Mouse (Mus musculus) forebrain, embryonic 11.5 days (tissue): ENCODE measurements around the gene Arid1b. TPM values are rescaled to one million over a fixed set of nuclear protein-coding genes. Genes with fewer than 3 reads are reported as not detected.
A peak's percentile ranks its signal among the peaks of the same experiment; 100 is the strongest.

Experiments used
- ATAC-seq: fragments of 200-750 bp; cut with Nextera tagmentation; replicated peaks from 2 replicates; pipeline ENCODE4 v1.8.0; 2017; ENCODE audit warnings: moderate TSS enrichment; ENCODE audit not compliant: low FRiP score
- DNase-seq: peaks from one replicate; pipeline ENCODE4 v3.0.0-alpha.2; 2017; ENCODE audit warnings: low spot score
- H3K27ac ChIP-seq: fragments of 300-500 bp; sonication (generic); 2 replicates; pipeline ENCODE4 v1.5.1; 2014; ENCODE audit warnings: low read depth, low read length
- H3K27me3 ChIP-seq: fragments of 300-500 bp; sonication (generic); 2 replicates; pipeline ENCODE4 v1.6.1; 2014; ENCODE audit warnings: mild to moderate bottlenecking, low read length, mixed read lengths; ENCODE audit not compliant: control insufficient read depth, insufficient read depth
- H3K36me3 ChIP-seq: fragments of 300-500 bp; sonication (generic); 2 replicates; pipeline ENCODE4 v1.6.1; 2014; ENCODE audit warnings: mild to moderate bottlenecking, low read length, moderate library complexity, mixed read lengths; ENCODE audit not compliant: control insufficient read depth, insufficient read depth
- H3K4me1 ChIP-seq: fragments of 300-500 bp; sonication (generic); replicated peaks from 2 replicates; pipeline ENCODE4 v1.6.1; 2014; ENCODE audit warnings: low read length, mixed read lengths; ENCODE audit not compliant: control insufficient read depth, insufficient read depth
- H3K4me2 ChIP-seq: fragments of 300-500 bp; sonication (generic); 2 replicates; pipeline ENCODE4 v1.6.1; 2014; ENCODE audit warnings: low read depth, mild to moderate bottlenecking, low read length, moderate library complexity, mixed read lengths; ENCODE audit not compliant: severe bottlenecking
- H3K4me3 ChIP-seq: fragments of 300-500 bp; sonication (generic); 2 replicates; pipeline ENCODE4 v1.5.1; 2014; ENCODE audit warnings: low read depth, low read length
- H3K9ac ChIP-seq: fragments of 300-500 bp; sonication (generic); 2 replicates; pipeline ENCODE4 v1.6.1; 2014; ENCODE audit warnings: low read length
- H3K9me3 ChIP-seq: fragments of 300-500 bp; sonication (generic); 2 replicates; pipeline ENCODE4 v1.6.1; 2016; ENCODE audit warnings: low read length, mixed read lengths; ENCODE audit not compliant: control insufficient read depth
- WGBS: fragments of 180-500 bp; shearing (Covaris S2); extraction: QIAGEN DNeasy Blood & Tissue Kit; methylation state at CpG from one replicate; pipeline ENCODE4 v1.1.7; 2014; 5-methylcytosine and 5-hydroxymethylcytosine counted together
- polyA plus RNA-seq: library from polyadenylated mRNA; unstranded; fragments of >200 nt; fragmentation: Nextera tagmentation; extraction: Ambion mirVana; gene quantifications from 2 replicates; pipeline ENCODE4 v1.2.1, GENCODE M21; 2014

Gene Arid1b
- polyA plus RNA-seq, 1 experiment from 2014 or later, result 16.3 TPM

DNA sequence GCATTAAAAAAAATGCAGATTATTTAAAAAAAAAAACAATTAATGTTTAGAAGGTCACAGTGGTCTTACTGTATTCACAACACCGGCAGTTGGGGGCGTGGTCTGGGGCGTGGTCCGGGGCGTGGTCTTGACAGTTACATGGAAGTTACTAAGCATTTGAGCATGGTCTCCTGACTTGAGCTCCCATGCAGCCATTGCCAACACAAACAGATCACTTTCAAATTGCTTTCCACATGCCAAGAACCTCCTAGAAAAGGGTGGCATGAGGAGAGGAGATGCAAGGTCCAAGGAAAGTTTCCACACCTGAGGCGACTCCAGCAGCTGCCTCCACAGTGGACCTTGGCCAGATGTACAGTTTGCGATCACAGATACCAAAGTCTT is 383.8 kb downstream of the Arid1b start:
- Histone ChIP-seq H3K9me3 (no peaks in the 10 kb centered on the region), H3K4me2 (no peak overlapping the region), H3K27me3 (no peaks in the 10 kb centered on the region), H3K36me3 (no peaks in the 10 kb centered on the region), H3K27ac (no peak overlapping the region), H3K9ac (no peak overlapping the region), H3K4me1 (no peaks in the 10 kb centered on the region), H3K4me3 (no peak overlapping the region)
- 32% methylated on average over 7 of the region's 7 CpGs for WGBS
- peak; percentile 62 for DNase-seq
- no peak for ATAC-seq

DNA sequence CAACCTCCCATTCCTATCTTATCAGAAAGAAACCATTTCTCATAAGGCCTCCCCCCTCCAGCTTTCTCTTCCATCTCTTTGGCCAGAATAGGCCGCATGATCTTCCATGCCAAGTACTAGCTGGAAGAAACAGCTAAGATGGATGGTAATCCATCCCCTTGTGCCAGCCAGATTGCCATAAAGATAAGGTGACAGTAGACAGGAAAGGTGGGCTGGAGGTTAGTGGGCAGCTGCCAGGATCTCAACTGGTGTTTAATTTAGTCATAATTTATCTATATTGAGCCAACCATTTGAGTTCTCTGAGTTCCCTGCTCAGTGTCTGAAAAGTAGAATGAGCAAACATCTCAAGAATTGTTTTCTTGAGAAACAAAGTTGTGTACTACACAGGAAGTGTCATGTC is 391.6 kb downstream of the Arid1b start:
- Histone ChIP-seq H3K9ac (no peak overlapping the region), H3K4me3 (no peak overlapping the region), H3K27ac (no peak overlapping the region), H3K36me3 (no peaks in the 10 kb centered on the region), H3K9me3 (no peaks in the 10 kb centered on the region), H3K4me1 (no peaks in the 10 kb centered on the region), H3K4me2 (no peak overlapping the region), H3K27me3 (no peaks in the 10 kb centered on the region)
- DNase-seq, result no peak
- WGBS, result 95% methylated on average over 1 of the region's 1 CpGs
- ATAC-seq, result no peak

DNA sequence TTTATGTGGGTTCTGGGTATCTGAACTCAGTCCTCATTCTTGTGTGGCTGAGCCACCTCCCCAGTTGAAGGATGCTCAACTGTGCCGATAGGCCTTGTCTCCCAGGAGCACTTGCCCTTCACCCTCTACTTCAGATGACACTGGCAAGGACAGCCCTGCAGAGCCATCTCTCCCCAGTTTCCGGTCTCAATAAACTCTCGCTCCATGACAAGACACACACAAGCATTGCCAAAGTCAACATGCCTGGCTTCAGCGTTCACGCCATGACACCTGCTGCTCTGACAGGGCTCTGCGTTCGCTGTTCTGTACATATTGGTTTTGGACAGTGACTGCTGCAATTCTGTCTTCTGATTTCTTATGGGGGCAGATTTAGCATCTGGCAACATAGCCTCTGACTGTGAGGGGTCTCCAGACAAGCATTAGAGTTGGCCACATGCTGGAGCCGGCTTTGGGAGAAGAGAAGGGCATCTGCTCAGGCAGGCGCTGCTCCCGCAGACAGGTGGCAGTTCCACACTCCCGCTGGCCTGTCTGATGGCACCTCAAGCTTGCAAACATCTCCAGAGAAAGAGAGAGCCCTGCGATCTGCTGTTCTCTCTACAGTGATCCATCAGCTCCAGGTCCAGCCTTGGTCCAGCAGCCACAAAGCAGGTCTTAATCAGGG is 392.9 kb downstream of the Arid1b start:
- no peaks in the 10 kb centered on the region for H3K9me3 ChIP-seq
- H3K4me2 ChIP-seq, result no peak overlapping the region
- no peak for DNase-seq
- H3K4me1 ChIP-seq, result no peaks in the 10 kb centered on the region
- no peak overlapping the region for H3K4me3 ChIP-seq
- no peaks in the 10 kb centered on the region for H3K36me3 ChIP-seq
- H3K27ac ChIP-seq, result no peak overlapping the region
- 89% methylated on average over 12 of the region's 12 CpGs for WGBS
- no peak overlapping the region for H3K9ac ChIP-seq
- ATAC-seq, result no peak
- H3K27me3 ChIP-seq, result no peaks in the 10 kb centered on the region

DNA sequence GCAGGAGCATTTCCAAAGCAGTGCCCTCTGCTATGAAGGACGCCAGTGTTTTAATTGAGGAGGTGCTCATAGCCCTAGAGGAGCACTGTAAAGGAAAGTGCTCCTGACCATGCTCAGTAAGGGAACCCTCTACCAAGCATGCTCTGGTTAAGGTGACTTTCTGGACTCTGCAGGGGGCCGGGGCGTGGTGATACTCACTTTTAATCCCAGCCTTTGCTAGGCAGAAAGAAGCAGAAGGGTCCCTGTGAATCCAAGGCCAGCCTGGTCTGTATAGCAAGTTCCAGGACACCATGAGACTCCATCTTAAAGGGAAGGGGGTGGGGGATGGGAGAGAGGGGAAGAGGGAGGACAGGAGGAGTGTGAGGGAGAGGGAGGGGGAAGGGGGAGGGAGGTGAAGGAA is 394.2 kb downstream of the Arid1b start:
- DNase-seq (no peak), ATAC-seq (no peak)
- H3K4me2 ChIP-seq, result no peak overlapping the region
- H3K9ac ChIP-seq, result no peak overlapping the region
- H3K4me3 ChIP-seq, result no peak overlapping the region
- H3K27ac ChIP-seq, result no peak overlapping the region
- H3K4me1 ChIP-seq, result no peaks in the 10 kb centered on the region
- no peaks in the 10 kb centered on the region for H3K36me3 ChIP-seq
- no peaks in the 10 kb centered on the region for H3K27me3 ChIP-seq
- H3K9me3 ChIP-seq, result no peaks in the 10 kb centered on the region
- WGBS, result 55% methylated on average over 3 of the region's 3 CpGs

DNA sequence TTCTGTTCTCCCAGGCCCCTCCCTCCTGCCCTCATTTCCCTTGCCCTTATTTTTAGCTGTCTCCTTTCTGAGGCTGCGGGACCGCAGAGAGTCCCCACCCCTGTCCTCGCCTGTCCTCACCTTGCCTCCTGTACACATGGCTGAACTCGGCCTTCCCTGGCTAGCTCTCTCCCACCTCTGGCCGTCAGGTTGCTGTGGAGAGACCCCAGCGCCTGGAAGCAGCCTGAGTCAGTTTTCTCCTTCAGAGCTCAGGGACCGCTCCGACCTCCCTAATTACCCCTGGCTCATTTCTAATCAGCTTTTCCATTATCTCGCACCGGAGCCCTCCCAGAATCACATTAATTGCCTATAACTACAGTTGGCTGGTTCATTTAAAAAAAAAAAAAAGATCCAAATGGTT is 396.6 kb downstream of the Arid1b start:
- Histone ChIP-seq H3K9ac (no peak overlapping the region), H3K36me3 (no peaks in the 10 kb centered on the region), H3K27me3 (no peaks in the 10 kb centered on the region), H3K4me3 (no peak overlapping the region), H3K9me3 (no peaks in the 10 kb centered on the region), H3K4me2 (no peak overlapping the region), H3K4me1 (no peaks in the 10 kb centered on the region), H3K27ac (no peak overlapping the region)
- 42% methylated on average over 10 of the region's 10 CpGs for WGBS
- no peak for DNase-seq
- no peak for ATAC-seq

DNA sequence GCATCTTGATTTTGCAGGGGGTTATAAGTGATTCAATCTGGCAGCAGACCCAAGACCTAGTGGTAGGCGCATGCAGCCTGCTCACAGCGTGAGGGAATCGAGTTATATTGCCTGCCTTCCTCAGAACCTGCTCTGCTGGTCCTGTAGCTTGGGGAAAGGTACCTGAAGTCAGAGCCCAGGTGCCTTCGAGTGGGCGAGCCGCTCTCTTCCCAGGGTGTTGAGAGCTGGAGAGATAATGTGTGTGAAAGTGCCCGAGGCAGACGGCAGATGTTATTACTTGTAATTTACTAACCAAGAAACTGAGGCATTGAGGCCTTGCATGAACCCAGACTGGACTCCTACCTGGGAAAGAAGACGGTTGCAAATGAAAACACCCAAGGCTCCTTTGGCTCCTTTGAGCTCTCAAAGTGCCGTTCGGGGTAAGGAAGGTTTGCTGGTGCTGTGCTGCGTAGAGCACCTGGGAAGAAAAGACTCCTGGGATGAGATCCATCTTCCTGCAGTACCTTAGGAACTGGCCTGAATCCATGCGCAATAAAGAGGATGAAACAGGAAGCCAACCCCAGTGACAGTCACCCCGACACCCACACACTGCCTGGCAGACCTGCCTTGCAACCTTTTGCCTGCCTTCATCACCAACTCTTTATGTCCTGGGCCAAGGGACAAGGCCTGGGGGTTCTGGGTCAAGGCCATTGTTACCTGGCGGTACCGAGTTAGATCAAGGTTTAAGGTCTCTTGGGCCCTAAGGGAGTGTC is 401.5 kb downstream of the Arid1b start:
- DNase-seq (no peak), ATAC-seq (no peak)
- Histone ChIP-seq H3K27ac (no peak overlapping the region), H3K4me3 (no peak overlapping the region), H3K36me3 (no peaks in the 10 kb centered on the region), H3K9me3 (no peaks in the 10 kb centered on the region), H3K4me2 (no peak overlapping the region), H3K27me3 (0 out of 2 replicates have a peak, but pooled peaks cover 2% of the 10 kb centered on the region), H3K9ac (no peak overlapping the region), H3K4me1 (0 out of 2 replicates have a peak, but pooled peaks cover 2% of the 10 kb centered on the region)
- 86% methylated on average over 16 of the region's 16 CpGs for WGBS

DNA sequence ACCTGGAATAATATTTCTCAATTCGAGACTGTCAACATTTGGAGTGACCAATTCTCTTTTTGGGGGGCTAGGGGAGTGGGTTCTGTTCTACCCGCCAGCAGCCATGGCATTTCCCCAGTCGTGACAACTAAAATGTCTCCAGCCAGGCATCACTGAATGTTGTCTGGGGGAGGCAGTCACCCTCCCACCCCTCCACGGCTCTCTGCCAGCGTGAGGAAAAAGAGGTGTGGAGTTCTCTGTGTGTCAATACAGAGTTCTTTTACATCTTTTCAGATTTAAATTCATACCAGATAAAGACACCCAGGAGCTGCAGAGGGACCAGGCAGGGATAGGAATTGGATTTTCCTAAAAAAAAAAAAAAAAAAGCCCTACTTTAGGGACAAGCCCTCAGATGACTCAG is 402.1 kb downstream of the Arid1b start:
- Histone ChIP-seq H3K27ac (no peak overlapping the region), H3K4me1 (0 out of 2 replicates have a peak, but pooled peaks cover 2% of the 10 kb centered on the region), H3K9me3 (no peaks in the 10 kb centered on the region), H3K9ac (no peak overlapping the region), H3K4me2 (no peak overlapping the region), H3K36me3 (no peaks in the 10 kb centered on the region), H3K27me3 (peaks cover 2% of the 10 kb centered on the region; the same call in 1 of the 2 replicates), H3K4me3 (no peak overlapping the region)
- DNase-seq, result no peak
- WGBS, result 75% methylated on average over 5 of the region's 5 CpGs
- no peak for ATAC-seq
